Mouse (Mus musculus) kidney, adult 2 months (tissue): ENCODE data around the gene Tshz2.

Experiments
- CTCF ChIP-seq: fragments of 200-500 bp; conservative IDR thresholded peaks from 2 replicates; pipeline ENCODE4 v1.5.1; 2011; ENCODE audit warnings: low read depth, mild to moderate bottlenecking, control low read depth, low read length, moderate library complexity, mixed read lengths; ENCODE audit not compliant: insufficient read depth, insufficient read length
- POLR2A ChIP-seq: fragments of 200-500 bp; IDR thresholded peaks from one replicate; pipeline ENCODE4 v1.6.1; 2011; ENCODE audit warnings: low read depth, low read length, control low read depth

- TF ChIP-seq POLR2A (no peak), CTCF (no peak)
Observed at GRCm38 (mm10) chr2:169892441-169893038, 259.7 kb downstream of the Tshz2 start.
